Mouse (Mus musculus) left cerebral cortex, adult 11 months (tissue): ENCODE measurements around the gene Nutf2-ps1.
"Not testable (repeated sequence)": the region's sequence is repeated elsewhere in the genome, so short reads cannot be mapped to it uniquely, and the experiment has no call there.

ENCODE experiments used
- DNase-seq: peaks from one replicate; pipeline ENCODE4 v3.0.0; 2022; ENCODE audit warnings: low spot score

Nutf2-ps1 gene

DNA sequence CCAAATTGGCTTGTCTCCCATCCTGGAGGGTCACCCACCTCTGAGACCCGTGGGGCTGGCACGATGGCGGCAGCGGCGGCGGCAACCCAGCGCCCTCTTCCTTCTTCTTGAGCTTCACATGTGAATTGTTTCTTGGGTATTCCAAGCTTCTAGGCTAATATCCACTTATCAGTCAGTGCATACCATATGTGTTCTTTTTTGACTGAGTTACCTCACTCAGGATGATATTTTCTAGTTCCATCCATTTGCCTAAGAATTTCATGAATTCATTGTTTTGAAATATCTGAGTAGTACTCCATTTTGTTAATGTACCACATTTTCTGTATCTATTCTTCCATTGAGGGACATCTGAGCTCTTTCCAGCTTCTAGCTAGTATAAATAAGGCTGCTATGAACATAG, at the start of gene Nutf2-ps1:
Nutf2-ps1 (minus strand) TSS at position 101 of the 400 bp plus-strand sequence.
- DNase-seq: not testable (repeated sequence)

DNA sequence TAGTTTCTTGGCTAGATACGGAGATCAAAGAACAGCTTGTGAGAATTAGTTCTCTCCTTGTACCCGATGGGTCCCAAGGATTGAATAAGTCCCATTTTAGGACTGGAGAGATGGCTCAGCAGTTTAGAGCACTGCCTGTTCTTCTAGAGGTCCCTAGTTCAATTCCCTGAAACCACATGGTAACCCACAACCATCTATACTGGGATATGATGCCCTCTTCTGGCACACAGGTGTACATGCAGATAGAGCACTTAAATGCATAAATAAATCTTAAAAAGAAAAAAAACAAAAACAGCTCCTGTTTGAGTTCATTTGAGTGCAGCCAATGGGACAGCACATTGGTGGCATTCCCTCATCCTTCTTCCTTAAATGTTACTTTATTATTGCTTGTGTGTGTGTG, 49.2 kb upstream of the Nutf2-ps1 start:
- no peak for DNase-seq

DNA sequence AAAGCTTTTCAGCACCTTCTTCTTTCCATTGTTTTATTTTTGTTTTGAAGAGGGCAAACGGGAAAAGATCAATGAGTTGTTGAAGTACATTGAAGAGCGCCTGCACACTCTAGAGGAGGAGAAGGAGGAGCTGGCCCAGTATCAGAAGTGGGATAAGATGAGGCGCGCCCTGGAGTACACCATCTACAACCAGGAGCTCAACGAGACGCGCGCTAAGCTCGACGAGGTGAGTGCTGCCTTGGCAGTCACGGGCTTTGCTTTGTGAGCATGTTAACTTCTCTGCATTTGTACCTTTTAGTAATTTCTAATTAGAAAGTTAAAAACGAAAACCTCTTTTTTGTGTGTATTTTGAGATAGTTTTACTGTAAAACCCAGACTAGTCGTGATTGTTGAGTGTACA, 32.8 kb upstream of the Nutf2-ps1 start:
- no peak for DNase-seq

DNA sequence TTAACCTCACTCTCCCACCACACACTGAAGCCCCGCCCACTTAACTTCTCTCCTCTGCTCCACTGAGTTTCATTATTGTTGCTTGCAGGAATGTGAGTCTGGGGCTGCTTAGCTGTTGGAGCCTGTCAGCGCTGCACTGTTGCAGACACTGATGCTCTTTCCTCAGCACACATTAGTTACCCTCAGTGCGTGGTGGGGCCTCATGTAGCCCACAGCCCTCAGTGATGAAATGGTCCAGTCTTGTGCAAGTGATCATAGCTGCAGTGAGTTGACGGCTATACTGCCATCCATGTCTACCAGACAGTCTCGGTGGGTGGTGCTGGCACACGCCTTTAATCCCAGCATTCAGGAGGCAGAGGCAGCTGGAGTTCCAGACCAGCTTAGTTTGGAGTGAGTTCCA, 20.1 kb upstream of the Nutf2-ps1 start:
- DNase-seq: no peak

DNA sequence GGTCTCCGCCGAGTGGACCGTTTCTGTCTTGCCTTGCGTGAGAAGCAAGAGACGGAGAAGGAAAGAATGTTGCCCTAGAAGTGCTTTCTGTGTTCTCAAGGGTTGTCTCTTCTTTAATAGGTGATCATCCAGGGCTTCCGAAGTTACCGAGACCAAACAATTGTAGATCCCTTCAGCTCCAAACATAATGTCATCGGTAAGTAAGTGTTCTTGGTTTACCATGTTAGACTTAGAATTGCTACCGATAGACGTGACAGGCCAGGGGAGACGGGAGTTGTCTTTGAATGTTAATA, 12.4 kb upstream of the Nutf2-ps1 start:
- no peak for DNase-seq

DNA sequence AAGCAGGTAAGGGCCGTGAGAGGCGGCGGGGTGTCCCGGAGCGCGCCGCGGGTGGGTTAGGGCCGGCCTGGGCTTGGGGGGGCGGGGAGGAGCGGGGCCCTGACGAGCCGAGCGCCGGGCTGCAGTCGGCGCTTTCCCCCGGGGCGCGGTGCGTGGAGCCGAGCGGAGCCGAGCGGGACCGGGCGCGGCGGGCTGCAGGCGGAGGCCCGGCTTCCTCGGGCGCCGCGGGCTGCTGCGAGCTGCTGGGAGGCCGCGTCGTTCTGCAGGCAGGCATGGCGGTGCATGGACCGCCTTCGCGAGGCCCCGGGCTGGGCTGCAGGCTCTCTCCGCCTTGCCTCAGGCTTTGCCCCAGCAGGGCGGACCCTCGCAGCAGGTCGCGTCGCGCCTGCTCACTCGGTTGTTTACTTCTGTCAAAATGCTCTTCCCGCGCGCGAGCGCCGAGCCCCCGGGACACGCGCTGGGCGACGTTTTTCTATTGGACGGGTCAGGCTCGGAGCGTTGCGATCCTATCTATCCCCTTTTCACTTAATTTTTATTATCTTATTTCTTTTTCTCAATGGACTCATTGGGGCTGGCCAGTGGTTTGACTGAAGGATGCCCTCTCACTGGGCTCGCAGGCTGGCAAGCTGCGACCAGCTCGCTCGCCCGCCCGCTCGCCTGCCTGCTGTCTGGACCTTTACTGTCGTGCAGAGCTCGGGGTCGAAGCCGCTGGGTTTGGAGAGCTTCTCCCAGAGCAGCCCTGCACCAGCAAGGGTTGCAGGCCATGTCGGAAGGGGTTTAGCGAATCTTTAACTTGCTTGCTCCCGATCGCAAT, 11.9 kb upstream of the Nutf2-ps1 start:
- DNase-seq: no peak

DNA sequence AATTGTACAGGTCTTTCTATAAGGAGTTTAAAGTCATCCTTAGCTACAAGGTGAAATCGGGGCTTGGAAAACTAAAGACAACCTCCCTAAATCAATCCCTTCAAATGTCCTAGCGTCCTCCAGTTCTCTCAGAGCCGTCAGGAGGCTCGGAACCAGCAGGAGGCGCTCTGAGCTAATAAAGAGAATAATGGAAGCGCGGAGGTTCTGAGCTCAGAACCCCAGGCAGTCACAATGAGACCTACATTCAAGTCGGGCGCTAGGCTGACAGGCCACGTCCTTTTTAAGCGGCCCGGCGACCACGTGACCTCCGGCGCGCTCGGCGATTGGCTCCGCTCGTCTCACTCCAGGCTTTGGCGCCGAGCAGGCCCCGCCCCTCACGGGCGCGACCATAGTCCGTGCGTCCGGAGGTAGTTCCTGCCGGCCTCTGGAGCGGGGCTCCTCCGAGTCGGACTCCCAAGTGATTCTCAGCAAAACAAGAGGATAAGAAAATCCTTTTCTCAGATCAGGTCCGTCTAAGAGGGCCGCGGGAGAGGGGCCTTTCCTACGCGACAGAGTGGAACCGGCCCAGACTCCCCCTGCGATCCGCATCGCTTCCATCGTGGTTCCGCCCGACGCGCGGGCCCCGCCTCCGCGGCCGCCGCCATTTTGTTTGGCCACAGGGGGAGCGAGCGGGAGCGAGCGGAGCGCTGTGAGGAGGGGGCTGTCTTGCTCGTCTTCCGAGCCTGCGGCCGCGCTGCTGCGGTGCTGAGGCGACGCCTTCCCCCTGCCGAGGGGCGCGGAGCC, 11.1 kb upstream of the Nutf2-ps1 start, which contains the start of gene Smc3:
Smc3 (plus strand) TSS at position 642 of the 783 bp plus-strand sequence.
- peak; percentile 96 for DNase-seq

DNA sequence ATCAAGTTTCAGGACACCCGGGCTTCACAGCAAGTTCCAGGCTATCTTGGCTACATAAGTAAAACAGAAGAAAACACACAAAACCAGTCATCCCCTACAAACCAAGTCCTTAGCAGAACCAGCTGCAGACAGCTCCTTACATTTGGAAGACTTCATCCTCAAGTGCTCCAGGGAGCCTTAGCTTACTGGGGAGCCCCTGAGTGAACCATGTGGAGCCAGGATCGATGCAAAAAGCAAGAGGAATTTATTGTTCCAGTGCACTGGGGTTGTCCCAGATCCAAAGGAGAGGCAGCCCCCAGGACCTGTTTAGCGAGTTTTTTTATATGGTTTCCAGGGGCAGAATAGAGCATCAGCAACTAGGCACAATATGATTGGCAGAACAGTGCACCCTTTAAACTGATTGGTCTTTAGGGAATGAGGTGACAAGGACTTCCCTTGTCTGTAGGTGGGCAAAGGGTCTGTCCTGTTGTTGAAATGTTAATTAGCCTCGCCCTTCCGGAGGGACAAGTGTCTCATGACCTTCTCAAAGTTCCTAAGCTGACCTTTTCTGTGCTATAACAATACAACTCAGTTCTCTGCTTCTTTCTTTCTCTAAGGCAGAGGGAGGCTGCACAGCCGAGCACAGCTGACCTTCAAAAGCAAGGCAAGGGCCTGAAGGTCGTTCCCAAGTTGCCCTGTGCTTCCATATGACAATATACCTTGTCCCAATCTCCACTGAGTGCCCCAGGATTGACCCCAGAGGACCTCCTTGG, 8.0 kb upstream of the Nutf2-ps1 start:
- DNase-seq: no peak

DNA sequence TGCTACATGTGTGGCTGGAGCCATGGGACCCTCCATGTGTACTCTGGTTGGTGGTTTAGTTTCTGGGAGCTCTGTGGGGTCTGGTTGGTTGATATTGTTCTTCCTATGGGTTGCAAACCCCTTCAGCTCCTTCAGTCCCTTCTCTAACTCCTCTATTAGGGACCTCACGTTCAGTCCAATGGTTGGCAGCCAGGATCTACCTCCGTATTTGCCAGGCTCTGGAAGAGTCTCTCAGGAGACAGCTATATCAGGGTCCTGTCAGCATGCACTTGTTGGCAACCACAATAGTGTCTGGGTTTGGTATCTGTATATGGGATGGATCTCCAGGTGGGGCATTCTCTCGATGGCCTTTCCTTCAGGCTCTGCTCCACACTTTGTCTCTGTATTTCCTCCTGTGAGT, 1.2 kb downstream of the Nutf2-ps1 start:
- not testable (repeated sequence) for DNase-seq

DNA sequence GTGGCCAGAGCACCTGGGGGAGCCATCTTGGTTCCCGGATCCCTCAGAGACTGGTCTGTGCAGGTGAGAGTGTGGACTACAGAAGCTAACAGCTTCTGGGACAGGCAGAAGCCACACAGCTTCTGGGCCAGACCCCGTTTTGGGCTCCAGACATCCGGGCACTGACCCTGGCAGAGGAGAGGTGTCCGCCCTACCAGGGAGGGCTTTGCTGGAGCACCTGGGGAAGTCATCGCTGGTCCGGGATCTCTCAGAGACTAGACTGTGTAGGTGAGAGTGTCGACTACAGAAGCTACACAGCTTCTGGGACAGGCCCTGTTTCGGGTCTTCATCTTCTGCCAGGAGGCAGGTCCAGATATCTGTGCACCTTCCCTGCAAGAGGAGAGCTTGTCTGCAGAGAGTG, 8.6 kb downstream of the Nutf2-ps1 start:
- not testable (repeated sequence) for DNase-seq

DNA sequence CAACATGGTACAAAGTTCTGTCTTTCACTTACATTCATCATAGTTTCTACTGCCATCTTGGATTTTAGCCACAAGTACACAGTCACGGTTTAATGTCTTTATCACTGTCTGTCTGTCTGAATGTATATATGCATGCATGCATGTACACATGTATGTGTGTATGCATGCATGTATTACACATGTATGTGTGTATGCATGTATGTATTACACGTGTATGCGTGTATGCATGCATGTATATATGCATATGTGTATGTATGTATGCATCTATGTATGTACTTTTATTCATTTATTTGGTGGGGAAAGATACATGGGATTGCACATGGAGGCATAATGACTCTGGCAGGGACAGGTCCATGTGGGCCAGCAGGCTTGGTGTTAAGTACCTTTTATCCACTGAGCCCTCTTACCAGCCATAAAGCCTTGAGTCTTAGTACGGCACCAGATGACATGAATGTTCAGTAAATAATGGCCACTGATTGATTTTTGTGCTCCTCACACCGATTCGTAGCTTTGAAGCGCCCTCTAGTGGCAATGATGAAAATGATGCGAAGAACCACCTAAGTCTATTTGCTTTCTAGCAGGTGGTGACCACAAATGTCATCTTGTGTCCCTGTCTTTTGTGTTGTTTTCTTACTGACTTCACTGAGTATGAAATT, 10.1 kb downstream of the Nutf2-ps1 start:
- no peak for DNase-seq

DNA sequence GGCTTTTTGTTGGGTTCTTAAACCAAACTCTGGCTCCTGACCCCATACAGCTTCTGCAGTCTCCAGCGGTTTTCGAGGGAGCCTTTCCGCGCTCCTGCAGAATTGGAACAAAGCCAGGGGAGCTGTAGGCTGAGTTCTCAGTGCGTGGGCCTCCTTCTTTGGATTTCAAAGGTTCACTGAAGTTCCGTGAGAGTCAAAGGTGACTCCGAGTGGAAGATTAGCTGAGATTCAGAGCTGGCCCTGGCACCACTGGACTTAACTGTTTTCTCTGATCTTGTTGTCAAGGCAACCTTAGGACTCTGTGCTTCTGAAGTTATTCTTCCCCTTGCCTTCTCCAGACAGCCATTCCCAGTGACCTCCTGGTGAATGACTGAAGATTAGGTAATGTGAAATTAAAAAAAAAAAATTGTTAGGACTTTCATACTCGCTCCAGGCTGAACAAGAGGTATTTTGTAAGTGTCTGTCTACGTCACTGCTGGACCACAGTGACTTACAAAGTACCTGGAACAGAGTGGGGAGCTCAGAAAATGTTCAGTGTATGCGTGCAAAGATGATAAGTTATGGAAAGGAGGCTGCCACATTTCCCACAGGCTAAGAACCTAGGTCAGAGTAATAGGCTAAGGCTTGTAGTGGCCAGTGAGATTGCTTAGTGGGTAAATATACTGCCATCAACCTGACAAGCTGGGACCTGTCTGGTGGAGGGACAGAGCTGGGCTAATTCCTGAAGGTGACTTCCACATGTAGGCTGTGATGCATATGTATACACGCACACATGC, 11.7 kb downstream of the Nutf2-ps1 start:
- no peak for DNase-seq

DNA sequence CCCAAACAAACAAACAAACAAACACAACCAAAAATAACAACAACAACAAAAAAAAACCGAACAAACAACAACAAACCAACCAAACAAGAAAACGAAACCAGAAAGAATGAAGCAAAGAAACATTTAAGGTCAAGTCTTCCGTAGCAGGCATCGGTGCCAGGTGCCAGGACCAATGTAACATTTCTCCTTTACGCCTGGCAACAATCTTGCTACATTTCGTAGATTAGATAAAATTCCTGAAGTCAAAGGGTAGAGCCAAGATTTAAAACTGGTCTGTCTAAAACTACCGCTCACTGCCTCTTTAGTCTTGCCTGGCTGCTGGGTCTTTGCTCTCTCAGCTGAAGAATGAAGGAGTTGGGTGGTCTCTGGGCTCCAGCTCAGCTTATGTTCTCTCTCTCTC, 12.8 kb downstream of the Nutf2-ps1 start:
- DNase-seq: no peak

DNA sequence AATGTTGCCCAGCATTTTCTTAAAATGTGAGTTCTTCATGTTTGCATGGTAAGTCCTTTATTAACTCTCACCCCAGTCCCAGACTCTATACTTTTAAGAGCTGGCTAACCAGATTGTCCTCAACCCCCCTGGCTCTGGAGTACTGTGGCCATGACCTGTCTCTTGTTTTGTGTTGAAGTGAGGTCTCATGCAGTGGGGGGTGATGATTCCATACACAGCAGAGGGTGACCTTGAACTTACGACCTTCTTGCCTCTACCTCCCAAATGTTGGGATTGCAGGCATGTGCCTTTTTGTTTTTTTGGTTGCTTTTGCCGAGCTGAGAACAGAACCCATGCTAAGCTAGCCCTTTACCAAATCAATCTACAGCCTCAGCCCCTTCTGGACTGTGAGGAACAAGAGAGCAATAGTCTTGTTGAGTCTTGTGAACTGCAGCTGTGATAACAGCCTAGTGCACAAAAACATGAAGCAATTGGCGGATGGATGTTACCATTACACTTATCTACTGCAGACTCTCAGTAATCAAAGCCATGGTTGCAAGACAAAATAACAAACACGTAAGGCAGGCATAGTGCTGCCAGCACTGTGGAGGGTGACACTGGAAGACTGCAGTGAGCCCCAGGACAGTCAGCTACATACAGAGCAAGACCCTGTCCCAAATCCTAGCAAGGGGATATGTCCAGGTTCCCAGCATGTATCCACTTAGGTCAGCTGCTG, 13.4 kb downstream of the Nutf2-ps1 start:
- no peak for DNase-seq

DNA sequence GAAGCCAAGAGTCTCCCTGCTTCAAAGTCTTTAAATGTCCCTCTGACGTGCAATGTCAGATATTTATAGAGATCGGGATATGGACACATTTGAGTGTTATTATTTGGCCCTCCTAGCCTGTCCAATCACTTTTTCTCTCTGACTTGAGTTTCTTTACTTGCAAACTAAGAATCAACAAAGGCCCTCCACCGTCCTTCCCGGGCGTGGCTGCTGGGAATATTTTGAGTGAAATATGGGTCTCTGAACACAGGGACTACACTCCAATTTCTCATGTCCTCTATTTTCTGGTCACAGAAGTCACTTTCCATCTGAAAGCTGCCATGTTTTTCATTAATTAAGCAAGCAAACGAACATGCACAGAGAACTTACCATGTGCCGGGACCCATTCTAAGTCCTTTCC, 14.3 kb downstream of the Nutf2-ps1 start:
- DNase-seq: no peak

DNA sequence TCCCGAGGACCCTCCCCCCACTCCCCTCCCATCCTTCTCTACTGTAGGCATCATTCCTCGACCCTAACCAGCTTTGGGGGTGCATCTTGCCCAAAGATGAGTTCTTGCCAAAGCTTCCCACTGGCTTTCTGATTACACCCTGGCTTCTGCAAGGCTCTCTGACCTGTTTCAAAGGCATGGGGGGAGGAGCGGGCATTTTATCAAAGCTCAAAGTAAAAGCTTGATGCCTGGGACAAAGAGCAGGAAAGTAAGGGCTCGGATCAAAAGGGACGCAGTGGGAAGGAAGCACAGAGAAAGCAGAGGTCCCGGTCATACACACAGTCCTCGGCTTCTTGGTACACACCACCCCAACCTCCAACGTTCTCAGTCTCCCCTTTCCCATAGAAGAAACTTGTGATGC, 14.7 kb downstream of the Nutf2-ps1 start:
- DNase-seq: no peak

DNA sequence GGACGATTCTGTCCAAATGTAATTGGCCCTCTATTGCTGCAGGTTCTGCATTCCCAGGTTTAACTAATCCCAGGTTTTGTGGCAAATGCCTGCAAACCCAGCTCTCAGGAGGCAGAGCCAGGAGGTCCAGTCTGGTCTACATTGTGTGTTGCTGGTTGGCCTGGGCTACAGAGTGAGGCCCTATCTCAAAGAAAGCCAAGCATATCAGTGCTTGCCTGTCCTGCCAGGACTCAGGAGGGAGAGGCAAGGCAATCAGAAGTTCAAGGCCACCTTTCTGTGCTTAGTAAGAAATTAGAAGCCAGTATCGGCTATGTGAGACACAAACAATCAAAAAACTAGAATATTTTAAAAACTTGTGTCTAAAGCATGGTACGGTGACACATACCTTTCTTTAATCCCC, 15.7 kb downstream of the Nutf2-ps1 start:
- no peak for DNase-seq

DNA sequence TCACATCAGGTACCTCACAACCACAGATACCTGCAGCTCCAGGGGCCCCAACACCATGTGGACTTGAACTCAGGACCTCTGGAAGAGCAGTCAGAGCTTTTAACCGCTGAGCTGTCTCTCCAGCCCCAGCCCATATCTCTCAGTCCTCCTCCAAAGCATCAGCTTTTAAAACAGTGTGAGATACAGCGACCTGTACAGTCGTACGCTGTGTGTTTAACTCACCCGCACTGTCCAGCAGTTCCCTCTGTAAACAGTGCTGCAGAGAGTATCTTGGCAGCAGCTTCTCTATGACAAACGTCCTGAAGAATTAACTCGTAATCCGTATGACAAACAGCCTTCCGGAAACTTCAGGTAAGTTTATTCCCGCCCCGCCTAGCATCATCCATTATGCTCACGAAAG, 16.3 kb downstream of the Nutf2-ps1 start:
- no peak for DNase-seq

DNA sequence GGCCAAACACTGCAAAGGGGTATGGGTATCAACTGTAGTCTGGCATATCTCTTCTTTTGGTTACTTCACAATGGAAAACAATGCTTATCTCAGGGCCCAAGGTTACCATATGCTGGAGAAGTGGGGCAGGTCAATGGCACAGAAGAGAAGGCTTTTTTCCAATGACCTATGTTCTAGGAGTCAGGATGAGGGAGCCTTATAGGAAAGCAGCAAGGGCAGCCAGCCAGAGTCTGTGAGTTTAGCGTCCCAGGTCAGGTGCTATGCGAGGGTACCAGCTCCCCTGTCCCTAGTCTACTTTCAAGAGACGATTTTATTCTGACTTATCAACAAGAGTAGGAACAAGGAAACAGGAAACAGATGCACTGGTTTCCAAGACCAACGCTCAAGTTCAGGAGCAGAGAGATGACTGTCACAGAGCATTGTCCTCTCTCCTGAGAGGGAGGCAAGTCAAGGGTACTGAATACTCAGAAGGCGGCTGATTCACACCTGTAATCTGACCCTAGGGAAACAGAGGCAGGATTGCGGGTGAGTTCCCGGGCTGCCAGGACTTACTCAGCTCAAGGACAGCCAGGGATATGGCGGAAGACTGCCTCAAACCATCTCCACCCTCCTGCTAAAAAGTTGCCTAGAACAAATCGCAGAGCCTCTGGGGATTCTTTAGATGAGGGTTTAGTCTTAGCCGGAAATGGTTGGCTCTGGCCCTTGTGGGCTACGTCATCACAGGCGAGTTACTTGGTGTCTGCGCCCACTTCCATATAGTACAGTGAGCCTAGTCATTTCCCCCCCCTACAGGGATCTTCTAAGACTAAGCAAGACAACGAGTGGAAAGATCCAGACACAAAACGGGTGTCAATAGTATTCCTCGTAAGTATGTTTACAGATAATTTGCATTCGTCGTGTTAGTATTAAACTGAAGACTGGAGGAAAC, 17.1 kb downstream of the Nutf2-ps1 start:
- no peak for DNase-seq

DNA sequence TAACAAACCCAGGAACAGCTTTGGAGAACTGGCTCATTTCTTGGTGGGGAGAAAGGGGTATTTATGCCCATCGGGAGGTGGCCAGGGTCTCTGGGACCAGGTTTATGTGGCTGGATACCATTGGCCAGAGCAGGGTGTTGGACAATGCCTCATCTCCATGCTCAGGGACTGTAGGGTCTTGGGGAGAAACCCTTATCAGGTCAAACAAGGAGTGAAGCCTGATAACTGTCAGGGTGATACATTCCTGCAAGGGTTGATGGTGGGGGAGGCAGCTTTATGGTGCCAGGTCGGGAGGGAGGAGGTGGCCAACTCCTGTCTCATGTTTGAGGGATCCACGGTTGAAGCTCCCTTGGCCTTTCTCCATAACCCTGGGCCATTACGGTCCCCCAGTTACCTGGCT, 17.8 kb downstream of the Nutf2-ps1 start:
- no peak for DNase-seq
